Mouse (Mus musculus): Measurements from ENCODE around the gene Cyb5d1.

The Cyb5d1 gene

DNA sequence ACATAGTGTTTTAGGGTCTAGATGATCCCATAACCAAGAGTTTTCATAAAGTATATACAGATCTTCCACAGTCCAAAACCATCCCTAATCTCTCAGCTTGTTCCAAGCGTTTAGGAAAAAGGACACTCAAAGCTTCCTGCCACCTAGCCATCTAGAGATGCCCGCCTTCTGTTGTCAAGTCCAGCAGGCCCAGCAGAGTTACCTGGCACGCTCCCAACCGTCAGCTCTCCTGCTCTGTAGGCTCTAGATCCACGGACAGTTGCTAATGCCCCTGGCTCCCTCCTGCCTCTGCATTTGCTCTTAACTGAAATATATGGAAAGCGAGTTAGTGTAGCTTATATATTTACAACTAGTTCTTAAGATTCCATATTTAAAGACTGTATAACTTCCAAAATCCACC, 14.1 kb downstream of the Cyb5d1 start:
- in situ Hi-C loops (cut with MboI): loop anchor here (5.0 kb wide), 1 partner anchor 114 kb away; no protein-coding TSS in a partner anchor

DNA sequence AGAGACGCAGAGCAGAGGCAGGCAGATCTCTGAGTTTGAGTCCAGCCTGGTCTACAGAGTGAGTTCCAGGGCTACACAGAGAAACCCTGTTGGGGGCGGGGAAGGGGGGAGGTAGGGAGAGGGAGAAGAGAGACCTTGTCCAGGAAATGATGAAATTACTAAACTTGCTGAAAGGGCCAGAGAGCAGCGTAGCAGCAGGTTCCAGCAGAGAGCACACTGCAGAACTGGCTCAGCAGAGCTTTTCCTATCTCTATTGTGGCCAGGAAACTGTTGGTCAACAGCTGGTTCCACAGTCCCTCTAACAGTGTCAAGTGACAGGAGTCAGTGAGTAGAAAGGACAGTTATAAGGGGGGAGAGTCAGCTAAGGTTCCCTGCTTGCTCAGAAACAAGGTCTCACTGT, 15.8 kb downstream of the Cyb5d1 start:
- in situ Hi-C loops (cut with MboI): no loop called here

DNA sequence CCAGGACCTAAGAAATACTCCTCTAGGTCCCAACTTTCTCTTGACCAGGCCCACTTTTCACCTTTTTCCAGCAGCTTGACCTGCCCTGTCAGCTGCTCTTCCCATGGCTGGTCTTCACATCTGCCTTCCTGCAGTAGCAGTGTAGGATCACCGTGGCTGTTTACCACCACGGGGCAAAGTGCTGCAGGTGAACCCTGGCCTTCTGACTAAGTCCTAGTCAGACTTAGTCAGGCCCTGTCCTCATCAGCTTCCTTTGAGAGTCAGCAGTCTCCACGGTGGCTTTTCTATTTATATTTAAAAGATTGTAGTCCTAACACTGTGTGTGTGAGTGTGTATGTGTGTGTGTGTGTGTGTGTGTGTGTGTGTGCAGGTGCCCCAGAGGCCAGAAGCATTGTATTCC, 17.7 kb downstream of the Cyb5d1 start:
- in situ Hi-C loops (cut with MboI): no loop called here

DNA sequence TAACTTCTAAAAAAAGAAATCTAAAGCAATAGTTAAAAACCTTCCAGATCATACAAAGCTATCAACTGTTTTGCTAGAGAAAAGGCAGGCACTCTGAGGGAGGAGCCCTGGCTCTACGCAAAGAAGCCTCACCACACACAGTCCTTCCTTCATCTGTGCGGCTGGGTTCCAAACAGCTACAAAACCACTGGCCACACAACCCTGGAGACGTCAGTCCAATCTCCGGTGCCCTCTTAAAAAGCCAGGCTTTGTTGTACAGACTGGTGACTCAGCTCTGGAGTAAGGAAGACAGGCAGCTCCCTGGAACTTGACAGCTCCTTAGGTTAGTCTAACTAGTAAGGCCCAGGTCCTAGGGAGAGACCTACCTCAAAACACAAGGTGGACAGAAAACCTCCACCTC, 19.8 kb downstream of the Cyb5d1 start:
- in situ Hi-C loops (cut with MboI): no loop called here

DNA sequence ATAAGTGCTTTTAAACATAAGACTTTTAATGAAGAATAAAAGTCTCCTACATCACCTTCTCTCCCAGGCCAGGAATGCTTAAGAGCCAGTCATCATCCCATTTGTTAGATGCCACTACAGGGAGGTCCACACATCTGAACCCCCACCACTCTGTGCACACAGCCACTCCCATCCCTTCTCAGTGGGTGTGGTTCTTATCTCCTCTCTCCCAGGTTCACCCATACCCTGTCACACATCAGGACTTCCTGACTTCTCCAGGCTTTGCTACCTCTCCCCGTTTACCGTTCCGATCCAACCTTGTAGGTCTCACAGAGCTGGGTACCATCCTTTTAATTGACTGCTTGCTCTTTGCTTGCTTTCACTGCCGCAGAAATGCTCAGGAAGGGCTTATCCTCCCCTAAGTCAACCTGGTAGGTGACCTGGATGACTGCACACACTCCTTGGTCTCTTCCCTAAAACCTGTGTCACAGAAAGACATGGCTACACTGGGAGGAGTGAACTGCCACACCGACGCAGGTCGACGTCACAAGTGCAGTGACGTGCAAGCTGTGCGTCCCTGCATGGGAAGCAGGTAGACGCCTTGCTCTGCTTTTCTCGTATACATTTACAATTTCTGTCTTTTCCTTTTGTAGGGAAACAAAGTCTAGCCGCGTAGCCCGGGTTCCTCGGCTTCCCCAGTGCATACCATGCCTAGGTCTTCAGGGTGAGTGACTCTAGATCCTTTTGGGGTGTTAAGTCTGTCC, 22.0 kb downstream of the Cyb5d1 start:
- in situ Hi-C loops (cut with MboI): no loop called here

DNA sequence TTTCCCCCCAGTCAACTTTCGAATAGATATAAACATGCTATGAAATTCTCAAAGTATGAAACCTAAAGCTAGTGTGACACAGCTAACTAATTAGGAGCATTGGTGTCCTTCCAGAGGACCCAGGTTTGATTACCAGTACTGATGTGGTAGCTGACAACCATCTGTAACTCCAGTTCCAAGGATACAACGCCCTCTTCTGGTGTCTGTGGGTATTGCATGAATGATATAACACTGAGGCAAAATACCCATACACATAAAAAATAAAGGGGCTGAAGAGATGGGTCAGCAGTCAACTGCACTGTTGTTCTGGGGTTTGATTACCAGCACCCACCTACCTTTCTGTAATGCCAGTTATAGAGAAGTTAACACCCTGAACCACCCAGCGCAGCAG, 22.7 kb downstream of the Cyb5d1 start:
- in situ Hi-C loops (cut with MboI): no loop called here

DNA sequence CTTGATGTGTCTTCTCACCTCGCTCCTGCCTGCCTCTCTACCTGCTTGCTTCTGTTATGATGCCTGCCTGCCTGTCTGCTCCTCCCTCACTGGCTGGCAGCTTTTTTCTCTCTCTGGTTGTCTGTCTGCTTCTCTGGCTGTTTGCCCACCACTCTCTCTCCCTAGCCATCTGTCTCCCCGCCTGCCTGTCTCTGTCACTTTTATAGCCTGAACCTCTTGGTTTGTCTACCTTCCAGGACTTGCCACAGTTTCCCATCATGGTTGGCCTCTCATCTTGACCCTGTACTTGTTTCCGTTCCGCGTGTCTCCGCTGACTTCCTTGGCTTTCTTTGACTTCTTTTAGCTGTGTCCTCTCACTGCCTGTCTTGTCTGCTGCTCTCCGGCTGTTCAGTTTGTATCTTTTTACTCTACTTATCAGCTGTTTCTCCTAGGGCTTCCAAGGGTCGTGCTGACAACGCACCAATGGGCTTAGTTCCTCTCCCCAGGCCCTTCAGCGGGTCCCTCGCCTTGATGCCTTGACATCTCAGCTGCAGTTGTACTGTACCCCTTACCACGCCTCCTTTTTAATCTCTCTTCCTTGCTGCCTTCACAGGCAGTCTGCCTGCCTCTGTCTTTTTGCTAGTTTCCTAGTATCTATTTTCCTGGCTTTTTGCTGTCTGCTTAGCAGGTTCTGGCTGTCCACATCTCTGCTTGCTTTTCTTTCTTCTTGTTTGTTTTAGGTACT, 23.2 kb downstream of the Cyb5d1 start:
- in situ Hi-C loops (cut with MboI): no loop called here

DNA sequence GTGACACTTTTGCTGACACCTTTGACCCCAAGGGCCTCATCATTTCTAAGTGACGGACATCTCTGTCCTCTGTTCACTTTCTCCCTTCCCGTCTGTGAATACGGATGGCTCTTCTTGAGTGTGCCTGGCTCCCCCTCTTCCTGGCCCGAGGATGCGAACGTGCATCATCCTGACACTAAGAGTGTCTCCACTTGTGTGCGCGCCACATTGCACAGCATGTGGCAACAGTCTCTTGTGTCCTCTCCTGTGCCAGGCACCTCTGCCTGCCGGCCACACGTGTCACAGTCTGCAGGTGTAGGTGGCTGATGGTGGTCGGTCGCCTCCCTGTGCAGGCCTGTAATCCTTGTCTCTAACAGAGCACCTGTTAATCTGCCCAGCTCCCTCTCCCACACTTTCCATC, 23.8 kb downstream of the Cyb5d1 start:
- in situ Hi-C loops (cut with MboI): no loop called here

DNA sequence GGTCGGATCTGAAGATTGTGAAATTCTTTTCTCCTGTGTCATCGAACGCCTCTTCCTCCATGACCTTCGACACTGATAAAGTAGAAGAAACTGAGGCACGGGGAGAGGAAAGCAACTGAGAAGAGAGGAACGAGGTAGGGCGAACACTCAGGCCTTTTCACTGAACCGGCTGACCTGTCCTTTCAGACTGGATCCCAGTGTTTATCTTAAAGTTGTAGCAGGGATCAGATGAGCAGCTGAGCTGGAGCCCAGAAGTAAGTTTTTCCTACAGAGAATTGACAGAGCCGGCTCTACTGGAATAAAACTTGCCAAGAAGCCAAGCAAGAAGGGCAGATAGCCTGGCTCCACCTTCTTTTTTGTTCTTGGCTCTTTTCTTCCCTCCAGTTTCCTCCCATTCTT, 24.6 kb downstream of the Cyb5d1 start:
- in situ Hi-C loops (cut with MboI): no loop called here

DNA sequence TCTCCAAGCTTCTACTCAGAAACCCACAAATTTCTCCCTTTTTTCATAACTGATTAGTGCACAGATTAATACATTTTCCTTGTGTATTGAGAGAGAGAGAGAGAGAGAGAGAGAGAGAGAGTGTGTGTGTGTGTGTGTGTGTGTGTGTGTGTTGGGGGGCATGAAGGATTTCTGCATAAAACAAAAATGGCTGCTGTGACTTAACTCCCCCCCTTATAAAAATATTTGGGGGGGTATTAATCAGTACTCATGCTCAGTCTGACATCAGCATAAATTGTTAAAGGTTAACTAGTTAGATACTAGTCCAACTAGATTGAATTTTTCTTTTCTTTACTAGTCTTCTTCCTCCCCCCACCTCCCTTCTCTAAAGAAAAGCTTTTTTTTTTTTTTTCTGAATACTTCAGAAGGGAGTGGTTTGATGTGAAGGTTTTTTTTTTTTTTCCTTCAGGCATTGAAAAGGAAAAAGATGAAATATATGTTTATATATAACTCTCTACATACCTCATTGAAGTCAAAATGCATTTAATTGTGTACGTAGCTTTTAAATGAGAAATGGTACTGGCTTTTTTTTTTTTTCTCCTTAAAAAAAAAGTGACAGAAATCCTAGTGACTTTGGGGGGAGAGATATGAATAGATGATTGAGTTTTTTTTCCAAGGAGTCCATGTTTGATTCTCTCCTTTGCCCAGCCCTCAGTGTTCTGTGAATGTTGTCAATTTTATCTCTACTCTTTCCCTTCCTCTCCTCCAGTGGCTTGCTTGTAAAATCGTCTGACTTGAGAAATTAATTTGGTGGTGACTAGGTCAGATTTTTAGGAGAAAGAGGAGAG, 25.2 kb downstream of the Cyb5d1 start:
- in situ Hi-C loops (cut with MboI): no loop called here

DNA sequence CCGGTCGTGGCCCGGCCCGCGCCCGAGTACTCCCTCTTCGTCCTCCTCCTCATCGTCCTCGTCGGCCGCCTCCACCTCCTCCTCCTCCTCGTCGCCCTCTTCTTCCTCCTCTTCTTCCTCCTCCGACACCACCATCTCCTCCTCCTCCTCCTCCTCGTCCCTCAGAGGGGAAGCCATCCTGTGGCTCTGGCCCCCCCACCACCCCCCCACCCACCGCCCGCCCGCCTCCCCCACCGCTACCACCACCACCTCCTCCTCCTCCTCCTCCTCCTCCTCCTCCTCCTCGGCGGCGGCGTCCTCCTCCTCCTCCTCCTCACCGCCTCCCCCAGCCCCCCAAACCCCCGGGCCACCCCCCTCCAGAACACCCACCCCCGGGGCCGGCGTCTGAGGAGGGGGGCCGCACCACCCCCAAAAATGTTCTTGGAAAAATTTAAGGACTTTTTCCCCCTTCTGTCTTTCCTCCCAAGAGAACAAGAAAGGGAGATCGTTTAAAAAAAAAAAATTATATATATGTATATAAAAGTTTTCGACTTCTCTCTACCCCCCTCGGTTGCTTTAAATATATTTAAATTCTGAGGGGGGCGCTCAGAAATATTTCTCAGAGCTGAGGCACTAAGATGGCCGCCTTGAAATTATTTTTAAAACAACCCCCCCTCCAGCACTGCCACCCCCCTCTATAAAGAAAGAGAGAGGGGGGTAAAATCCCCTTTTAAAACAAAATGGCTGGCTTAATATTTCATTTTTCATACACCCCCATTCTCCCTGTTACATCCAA, 26.0 kb downstream of the Cyb5d1 start, which contains the start of gene Chd3:
Gene Chd3 (minus strand): TSS at position 192 of the 775 bp plus-strand sequence.
- in situ Hi-C loops (cut with MboI): no loop called here

DNA sequence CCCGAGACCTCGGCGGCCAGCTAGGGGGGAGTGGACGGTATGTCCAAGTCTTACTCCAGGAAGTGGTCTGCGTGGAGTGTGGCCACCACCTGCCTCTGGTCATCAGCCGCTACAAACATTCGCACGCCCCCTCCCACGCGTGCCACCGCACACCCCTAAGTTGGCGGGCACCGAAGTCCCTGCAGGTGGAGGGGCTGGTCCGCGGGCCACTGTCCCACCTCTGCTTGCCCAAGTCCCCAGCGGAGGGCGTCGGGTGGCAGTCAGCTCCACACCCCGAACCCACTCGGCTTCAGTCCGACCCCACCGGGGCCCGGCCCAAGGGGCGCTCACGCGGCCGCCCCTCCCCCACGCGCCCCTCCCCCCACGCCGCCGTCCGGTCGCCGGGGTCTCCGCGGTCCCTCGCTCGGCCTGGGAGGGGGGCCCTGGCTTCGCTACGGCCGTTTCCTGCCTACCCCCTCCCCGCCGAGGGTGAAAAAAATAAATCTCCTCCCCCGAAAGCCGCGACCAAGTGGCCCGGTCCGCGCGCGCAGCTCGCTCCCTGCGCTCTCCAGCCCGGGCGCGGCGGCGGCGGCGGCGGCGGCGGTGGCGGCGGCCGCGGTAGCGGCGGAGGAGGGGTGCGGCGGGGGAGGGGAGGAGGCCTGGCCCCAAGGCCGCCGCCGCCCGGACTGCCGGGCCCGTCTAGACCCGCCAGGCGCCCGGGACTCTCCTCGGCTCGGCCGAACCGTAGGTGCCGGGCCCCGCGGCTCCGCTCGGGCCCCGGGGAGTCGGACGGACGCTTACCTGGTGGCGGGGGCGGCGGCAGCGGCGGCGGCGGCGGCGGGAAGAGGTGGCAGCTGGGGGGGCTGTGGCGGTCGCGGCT, 26.8 kb downstream of the Cyb5d1 start:
- in situ Hi-C loops (cut with MboI): no loop called here

DNA sequence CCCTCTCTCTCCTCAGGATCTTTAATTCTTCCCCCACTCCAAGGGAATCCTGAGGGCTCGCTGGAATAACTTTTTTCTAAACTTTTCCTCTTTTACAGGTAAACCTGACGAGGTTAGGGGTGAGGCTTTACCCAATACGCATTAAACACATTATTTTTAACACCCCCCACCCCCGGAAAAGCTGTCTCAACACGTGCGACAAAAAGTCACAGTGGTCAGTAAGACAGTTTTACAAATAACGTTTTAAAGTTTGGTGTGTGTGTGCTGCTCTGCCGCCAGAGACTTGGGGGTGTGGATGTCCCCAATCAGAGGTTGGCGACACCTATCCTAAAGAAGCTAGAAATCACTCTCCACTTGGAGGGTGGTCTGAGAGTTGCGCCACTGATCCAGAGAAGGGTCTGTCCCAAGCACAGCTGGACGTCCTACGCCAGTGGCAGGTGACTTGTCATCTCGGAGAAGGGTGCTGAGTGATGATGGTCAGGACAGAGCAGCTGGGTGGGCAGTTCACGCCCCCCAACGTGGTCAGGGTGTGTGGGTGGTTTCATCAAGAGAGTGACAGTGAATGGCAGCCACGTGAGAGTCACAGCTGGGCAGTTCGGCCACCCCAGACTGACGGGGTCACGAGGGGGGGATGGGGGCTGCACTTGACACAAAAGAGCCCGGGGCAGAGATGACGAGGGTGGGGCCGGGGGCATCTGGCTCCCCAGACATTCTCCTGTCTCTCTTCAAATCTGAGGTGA, 27.6 kb downstream of the Cyb5d1 start:
- in situ Hi-C loops (cut with MboI): no loop called here

DNA sequence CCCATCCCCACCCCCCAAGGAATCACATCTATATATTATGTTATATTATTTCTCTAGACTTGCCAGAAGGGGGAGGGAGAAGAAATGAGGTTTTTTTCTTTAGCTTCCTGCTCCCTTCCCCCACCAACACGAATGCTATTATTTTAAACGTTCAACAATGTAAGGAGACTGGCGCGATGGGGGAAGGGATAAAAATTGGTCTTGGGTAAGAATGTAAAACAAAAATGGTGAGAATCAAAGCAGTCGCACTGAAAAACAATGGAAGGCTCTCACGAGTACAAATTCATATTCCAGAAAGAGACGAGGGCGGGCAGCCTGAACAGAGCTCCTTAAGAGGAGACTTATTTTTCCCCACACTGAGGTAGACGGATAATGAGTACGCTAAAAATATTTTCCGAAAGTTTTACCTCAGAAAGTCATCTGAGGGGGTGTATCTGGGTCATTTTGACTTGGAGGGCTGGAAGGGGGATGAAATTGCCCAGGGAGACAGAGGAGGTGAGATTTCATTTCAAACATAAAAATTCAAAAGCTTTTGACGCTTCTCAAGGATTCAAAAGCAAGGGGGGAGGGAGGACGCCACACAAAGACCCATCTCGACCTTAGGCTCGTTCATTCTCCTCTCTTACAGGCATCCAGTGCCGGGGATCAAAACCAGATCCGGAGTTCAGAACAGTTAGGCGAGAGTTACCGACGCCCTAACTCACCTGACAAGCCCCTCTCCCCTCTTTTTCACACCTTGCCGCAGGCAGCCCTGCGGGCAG, 28.4 kb downstream of the Cyb5d1 start:
- in situ Hi-C loops (cut with MboI): no loop called here

DNA sequence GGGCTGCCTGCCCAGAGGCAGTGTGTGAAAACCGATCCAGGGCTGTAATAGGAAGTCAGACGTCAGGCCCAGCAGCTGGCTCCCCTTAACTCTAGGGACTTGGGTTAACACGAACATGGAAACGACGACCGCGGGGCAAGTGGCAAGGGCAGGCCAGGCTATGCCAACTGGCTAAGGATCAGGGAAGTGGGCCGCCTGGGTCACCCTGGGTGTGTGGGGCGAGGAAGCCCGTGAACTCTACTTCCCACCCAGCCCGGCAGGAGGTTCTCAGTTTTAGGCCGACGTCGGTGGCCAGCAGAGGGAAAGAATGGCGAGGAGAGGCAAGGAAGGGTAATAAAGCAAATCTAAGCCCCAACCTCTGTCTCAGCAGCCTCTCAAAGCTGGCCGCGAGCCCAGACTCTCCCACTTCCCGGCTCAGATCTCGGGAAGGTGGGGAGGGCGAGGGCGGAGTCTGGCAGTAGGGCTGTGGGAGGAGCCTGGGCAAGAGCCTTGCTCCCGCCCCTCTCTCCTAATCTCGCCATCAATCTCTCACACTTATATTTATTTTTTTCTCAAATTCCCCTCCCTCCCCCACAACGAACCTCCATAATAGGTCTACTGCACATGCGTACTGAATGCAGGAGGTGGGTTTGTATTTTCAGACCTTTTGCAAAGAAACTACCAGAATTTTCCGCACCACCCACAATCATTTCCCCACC, 29.1 kb downstream of the Cyb5d1 start:
- in situ Hi-C loops (cut with MboI): no loop called here

DNA sequence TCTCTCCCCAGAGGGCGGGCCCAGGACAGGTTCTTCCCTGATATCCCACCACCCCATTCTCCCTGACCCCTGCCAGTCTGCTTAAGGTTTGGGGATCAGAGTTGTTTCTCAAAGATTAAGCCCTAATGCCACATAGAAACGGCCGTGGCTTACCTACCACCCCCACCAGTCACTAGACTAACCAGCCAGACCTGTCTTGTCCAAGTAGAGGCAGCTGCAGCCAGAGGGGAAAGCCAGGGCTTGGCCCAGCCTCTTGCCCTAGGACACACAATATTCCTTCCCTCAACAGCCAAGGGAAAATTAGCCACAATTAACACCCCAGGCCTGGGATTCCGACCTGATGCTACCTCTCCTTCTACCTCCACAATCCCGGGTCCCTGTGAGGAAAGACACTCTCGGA, 29.7 kb downstream of the Cyb5d1 start:
- in situ Hi-C loops (cut with MboI): no loop called here

DNA sequence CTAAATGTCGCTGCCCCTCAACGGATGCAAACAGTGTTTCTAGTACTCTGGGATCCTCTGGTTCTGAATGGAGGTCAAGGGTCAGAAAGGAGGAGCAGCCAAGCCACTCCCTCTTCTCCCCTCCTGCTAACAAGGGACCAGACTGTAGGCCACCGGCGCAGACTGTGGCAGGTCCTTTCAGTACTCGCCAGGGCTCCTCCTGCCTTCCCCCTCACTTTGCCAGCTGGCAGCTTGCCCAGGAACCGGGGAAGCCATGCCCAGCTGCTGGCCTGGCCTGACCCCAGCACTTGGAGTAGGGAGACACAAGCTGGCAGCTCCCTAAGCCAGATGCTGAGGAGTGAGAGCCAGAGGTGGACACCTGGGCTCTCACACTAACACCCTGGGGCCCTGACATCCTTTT, 30.5 kb downstream of the Cyb5d1 start:
- in situ Hi-C loops (cut with MboI): no loop called here

DNA sequence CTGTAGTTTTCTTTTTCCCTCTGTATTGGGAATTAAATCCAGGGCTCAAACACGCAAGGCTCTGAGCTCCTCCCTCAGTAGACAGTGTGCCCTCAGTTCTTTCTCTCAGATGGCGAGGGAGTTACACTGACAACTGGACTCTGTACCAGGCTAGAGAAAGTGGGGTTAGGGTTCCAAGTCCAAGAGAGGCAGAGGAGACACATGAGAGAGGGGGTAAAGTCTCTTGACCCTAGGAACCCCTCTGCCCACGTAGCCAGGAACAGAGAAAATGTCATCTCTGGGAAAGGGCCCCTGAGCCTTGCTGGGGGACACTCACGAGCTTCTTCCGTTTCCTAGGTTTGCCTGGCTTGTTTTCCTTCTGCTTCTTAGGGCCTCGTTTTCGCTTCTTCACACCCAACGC, 31.1 kb downstream of the Cyb5d1 start:
- in situ Hi-C loops (cut with MboI): no loop called here

DNA sequence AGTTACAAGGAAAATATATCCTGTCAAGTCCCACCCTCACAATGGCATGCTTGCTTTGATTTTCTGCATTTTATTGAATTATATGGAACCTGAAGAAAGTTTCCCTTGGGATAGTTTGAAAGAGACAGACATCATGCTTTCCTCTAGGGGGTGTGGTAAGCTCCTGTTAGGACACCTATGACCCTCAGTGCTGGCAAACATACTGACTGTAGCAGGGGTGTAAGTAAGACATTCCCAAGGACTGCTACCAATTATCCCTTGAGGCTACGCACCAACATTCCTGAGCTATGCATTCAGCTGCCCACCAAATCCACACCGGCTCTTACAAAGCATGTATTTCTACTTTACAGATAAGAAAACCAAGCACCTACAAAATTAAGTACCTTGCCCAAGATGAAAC, 33.0 kb downstream of the Cyb5d1 start:
- in situ Hi-C loops (cut with MboI): no loop called here

Measured in mature B cell (primary cell).